Mouse (Mus musculus): Measurements from ENCODE around the gene Zmynd15. TPM values are rescaled to one million over a fixed set of nuclear protein-coding genes. Genes with fewer than 3 reads are reported as not detected.

Zmynd15 gene
- total and polyA plus RNA-seq, 3 experiments: 0.14 TPM; not detected in 2

DNA sequence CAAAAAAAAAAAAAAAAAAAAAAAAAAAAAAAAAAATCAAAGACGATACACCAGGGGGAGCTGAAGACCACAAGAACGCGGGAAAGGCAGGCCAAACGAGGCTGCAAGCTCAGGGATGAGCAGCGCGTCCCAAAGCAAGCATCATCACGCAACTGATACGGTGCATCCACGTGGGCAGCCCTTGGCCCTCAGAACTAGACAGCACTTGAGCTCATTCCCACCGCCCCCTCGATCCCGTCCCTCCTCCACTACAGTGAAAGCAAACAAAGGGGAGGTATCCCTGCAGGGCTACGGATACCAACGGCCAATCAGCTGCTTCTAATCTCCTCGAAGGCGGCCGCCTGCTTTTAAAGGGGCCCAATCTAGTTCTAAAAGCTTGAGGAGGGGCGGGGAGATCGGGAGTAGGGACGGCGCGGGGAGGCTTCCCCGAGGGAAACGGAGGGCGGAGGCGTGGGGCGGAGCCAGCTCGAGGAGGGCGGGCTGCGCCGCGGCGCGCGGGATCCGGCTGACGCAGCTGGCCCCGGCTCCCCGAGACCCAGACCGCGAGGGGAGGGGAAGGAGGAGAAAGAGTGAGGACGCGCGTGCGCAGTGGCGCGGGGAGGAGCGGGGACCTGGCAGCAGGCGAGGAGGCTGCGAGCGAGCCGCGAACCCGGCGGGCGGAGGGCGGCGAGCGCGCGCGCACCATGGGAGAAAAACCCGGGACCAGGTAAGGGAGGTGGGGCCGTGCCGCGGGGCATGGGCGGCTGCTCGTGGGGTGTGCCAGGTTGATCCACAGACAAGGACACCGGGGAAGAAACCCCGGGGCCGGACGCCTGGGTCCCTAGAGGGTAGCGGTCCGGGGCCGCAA is 27.0 kb upstream of the Zmynd15 start, which contains the start of gene Arrb2 (continued):
- TF ChIP-seq CTCF (IDR thresholded peaks at IDR 0.05 in 2 of 3, conservative IDR thresholded peaks at IDR 0.05 in 1 of 3; ENCODE audit: control insufficient read depth in 1 of 3, insufficient read depth in 1 of 3, low read depth in 2 of 3, low read length in 3 of 3, poor library complexity in 1 of 3, severe bottlenecking in 1 of 3) (peak; percentile 24 to 87 (median 70); a peak in 5 of 6 replicates), NELFE (IDR thresholded peaks at IDR 0.05; ENCODE audit: low read depth, low read length) (peak; percentile 87), GABPA (IDR thresholded peaks at IDR 0.05; ENCODE audit: low read depth, low read length) (no peak), USF1 (IDR thresholded peaks at IDR 0.05; ENCODE audit: low read depth, low read length) (peak; percentile 84), MEF2A (IDR thresholded peaks at IDR 0.05; ENCODE audit: extremely low read depth, insufficient replicate concordance, low read depth, low read length, poor library complexity, severe bottlenecking) (no peak), CHD1 (IDR thresholded peaks at IDR 0.05; ENCODE audit: low read depth, low read length) (no peak), UBTF (IDR thresholded peaks at IDR 0.05; ENCODE audit: borderline replicate concordance, insufficient read depth, low read depth, low read length) (no peak), SMC3 (IDR thresholded peaks at IDR 0.05; ENCODE audit: low read depth, low read length) (peak; percentile 96), MAX (IDR thresholded peaks at IDR 0.05; ENCODE audit: low read length) (peak; percentile 80), TAL1 (IDR thresholded peaks at IDR 0.05; ENCODE audit: low read length) (no peak), EP300 (IDR thresholded peaks at IDR 0.05; ENCODE audit: low read depth in 1 of 2, low read length in 2 of 2) (0 out of 4 replicates have a peak, but pooled peaks of 1 of the 2 experiments have one; percentile 11)

DNA sequence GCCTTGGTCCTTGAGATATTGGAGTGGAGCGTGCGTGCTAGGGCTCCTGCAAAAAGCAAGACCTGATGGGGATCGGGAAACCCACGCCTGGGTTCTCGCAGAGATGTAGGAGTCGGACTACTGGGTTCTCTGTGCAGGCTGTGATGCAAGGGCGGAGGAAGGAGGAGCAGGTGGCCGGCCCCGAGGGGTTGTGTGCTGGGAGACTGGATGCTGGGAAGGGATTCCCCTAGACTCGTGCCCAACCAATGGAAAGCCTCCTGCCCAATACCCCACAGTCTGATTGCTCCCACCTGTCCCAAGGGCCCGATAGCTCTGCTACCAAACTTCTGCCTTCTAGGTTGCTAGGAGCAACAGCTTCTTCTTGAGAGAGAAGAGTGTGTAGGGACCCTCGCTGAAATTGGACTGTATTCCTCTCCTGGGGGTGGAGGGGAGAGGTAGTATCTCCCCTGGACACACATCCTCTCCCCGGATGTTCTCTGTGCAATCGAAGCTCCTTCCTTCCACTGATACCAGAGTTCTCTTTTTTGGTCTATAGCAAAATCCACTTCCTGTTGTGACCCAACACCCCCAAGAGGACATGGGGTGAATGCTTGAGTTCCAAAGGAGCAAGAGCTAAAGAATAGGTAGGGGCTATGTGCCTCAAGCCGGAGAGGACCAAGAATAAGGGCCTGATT is 26.2 kb upstream of the Zmynd15 start:
- Histone ChIP-seq H3K4me1 (ENCODE audit: control insufficient read depth in 1 of 2, insufficient read depth in 2 of 2, low read length in 2 of 2) (peaks cover 8 to 51% of the 10 kb centered on the region in 2 experiments), H3K9me3 (replicated peaks; ENCODE audit: insufficient read depth, low read length) (no peaks in the 10 kb centered on the region), H3K79me2 (ENCODE audit: control insufficient read depth, insufficient read depth, low read length, poor library complexity) (peaks cover 31% of the 10 kb centered on the region), H3K4me3 (ENCODE audit: control insufficient read depth in 1 of 2, insufficient read depth in 1 of 2, low read depth in 2 of 2, low read length in 2 of 2) (peak overlapping the region; percentile 64 to 80), H3K9ac (ENCODE audit: control insufficient read depth, low read depth, low read length, poor library complexity, severe bottlenecking) (peak overlapping the region; percentile 88), H3K27me3 (ENCODE audit: control insufficient read depth in 1 of 2, insufficient read depth in 2 of 2, low read length in 2 of 2) (no peaks in the 10 kb centered on the region), H3K27ac (ENCODE audit: control insufficient read depth, low read depth, low read length) (peak overlapping the region; percentile 88), H3K36me3 (ENCODE audit: control insufficient read depth in 1 of 2, insufficient read depth in 2 of 2, low read length in 2 of 2) (peaks cover 0 to 38% of the 10 kb centered on the region in 2 experiments; a peak in 2 of 4 replicates)
- TF ChIP-seq POLR2A (IDR thresholded peaks at IDR 0.05; ENCODE audit: control insufficient read depth in 1 of 2, insufficient read depth in 1 of 2, low read depth in 1 of 2, low read length in 2 of 2, poor library complexity in 1 of 2) (peak; percentile 6 to 66; a peak in 2 of 4 replicates), EP300 (IDR thresholded peaks at IDR 0.05; ENCODE audit: low read depth in 1 of 2, low read length in 2 of 2) (peak; percentile 96 to 97), CHD2 (IDR thresholded peaks at IDR 0.05; ENCODE audit: low read length) (no peak), BHLHE40 (IDR thresholded peaks at IDR 0.05; ENCODE audit: borderline replicate concordance, low read depth, low read length) (peak; percentile 53; the same call in 1 of the 2 replicates), E2F4 (IDR thresholded peaks at IDR 0.05; ENCODE audit: borderline replicate concordance, low read depth, low read length) (no peak), TCF12 (IDR thresholded peaks at IDR 0.05; ENCODE audit: low read depth, low read length) (peak; percentile 95), MAZ (IDR thresholded peaks at IDR 0.05; ENCODE audit: low read depth, low read length) (peak; percentile 96), SMC3 (IDR thresholded peaks at IDR 0.05; ENCODE audit: low read depth, low read length) (no peak), SIN3A (IDR thresholded peaks at IDR 0.05; ENCODE audit: low read length) (peak; percentile 92), KAT2A (conservative IDR thresholded peaks at IDR 0.05; ENCODE audit: low read depth, low read length) (no peak), ETS1 (IDR thresholded peaks at IDR 0.05; ENCODE audit: low read depth, low read length) (peak; percentile 78), TBP (IDR thresholded peaks at IDR 0.05; ENCODE audit: low read depth, low read length) (peak; percentile 71; the same call in 1 of the 2 replicates), MYC (IDR thresholded peaks at IDR 0.05; ENCODE audit: low read depth, low read length) (peak; percentile 49; the same call in 1 of the 2 replicates), ZC3H11A (IDR thresholded peaks at IDR 0.05; ENCODE audit: low read depth, low read length) (no peak), GATA1 (IDR thresholded peaks at IDR 0.05; ENCODE audit: low read depth, low read length) (peak; percentile 95), RCOR1 (IDR thresholded peaks at IDR 0.05; ENCODE audit: low read depth, low read length) (peak; percentile 88), CTCF (IDR thresholded peaks at IDR 0.05 in 2 of 3, conservative IDR thresholded peaks at IDR 0.05 in 1 of 3; ENCODE audit: control insufficient read depth in 1 of 3, insufficient read depth in 1 of 3, low read depth in 2 of 3, low read length in 3 of 3, poor library complexity in 1 of 3, severe bottlenecking in 1 of 3) (0 out of 6 replicates have a peak, but pooled peaks of 1 of the 3 experiments have one; percentile 0), ELF1 (IDR thresholded peaks at IDR 0.05; ENCODE audit: low read depth, low read length) (peak; percentile 74), NELFE (IDR thresholded peaks at IDR 0.05; ENCODE audit: low read depth, low read length) (0 out of 2 replicates have a peak, but pooled peaks have one; percentile 35), UBTF (IDR thresholded peaks at IDR 0.05; ENCODE audit: borderline replicate concordance, insufficient read depth, low read depth, low read length) (no peak), TAL1 (IDR thresholded peaks at IDR 0.05; ENCODE audit: low read length) (peak; percentile 90), HCFC1 (IDR thresholded peaks at IDR 0.05; ENCODE audit: low read depth, low read length) (peak; percentile 49), GABPA (IDR thresholded peaks at IDR 0.05; ENCODE audit: low read depth, low read length) (no peak)
- DNase-seq (ENCODE audit: low read depth, low spot score): peak; percentile 94
